Mouse (Mus musculus): ENCODE measurements around the gene Rcan1. TPM values are rescaled to one million over a fixed set of nuclear protein-coding genes. Genes with fewer than 3 reads are reported as not detected.

Gene Rcan1
- polyA plus RNA-seq, 1 experiment, result 21.6 TPM

- Histone ChIP-seq H3K4me3 (replicated peaks; ENCODE audit: extremely low read depth, low read depth, low read length) (no peak overlapping the region), H3K4me1 (ENCODE audit: control insufficient read depth, insufficient read depth, low read length) (no peaks in the 10 kb centered on the region)
- 33% methylated on average over 2 of the region's 2 CpGs for WGBS
- TF ChIP-seq POLR2A (IDR thresholded peaks at IDR 0.05; ENCODE audit: borderline replicate concordance, extremely low read depth, low read depth, low read length) (no peak), CTCF (IDR thresholded peaks at IDR 0.05; ENCODE audit: insufficient read depth, low read length) (no peak)
- DNase-seq, result no peak
Measured at GRCm38 (mm10) chr16:92369260-92369659, 101.4 kb downstream of the Rcan1 start.

GRCm38 (mm10) chr16:92365477-92365876 is 105.2 kb downstream of the Rcan1 start:
- no peak for TF ChIP-seq POLR2A (IDR thresholded peaks at IDR 0.05; ENCODE audit: borderline replicate concordance, extremely low read depth, low read depth, low read length)
- TF ChIP-seq CTCF (IDR thresholded peaks at IDR 0.05; ENCODE audit: insufficient read depth, low read length), result no peak

GRCm38 (mm10) chr16:92360711-92361110 is 110.0 kb downstream of the Rcan1 start:
- H3K4me1 ChIP-seq (ENCODE audit: control insufficient read depth, insufficient read depth, low read length), result no peaks in the 10 kb centered on the region
- TF ChIP-seq CTCF (IDR thresholded peaks at IDR 0.05; ENCODE audit: insufficient read depth, low read length) (no peak), POLR2A (IDR thresholded peaks at IDR 0.05; ENCODE audit: borderline replicate concordance, extremely low read depth, low read depth, low read length) (no peak)
- 45% methylated on average over 7 of the region's 7 CpGs for WGBS
- no peak overlapping the region for H3K4me3 ChIP-seq (replicated peaks; ENCODE audit: extremely low read depth, low read depth, low read length)
- no peak for DNase-seq

More at GRCm38 (mm10) chr16:92365477-92365876, 105.2 kb downstream of the Rcan1 start:
- no peak for DNase-seq
- WGBS, result 46% methylated on average over 7 of the region's 7 CpGs
- Histone ChIP-seq H3K4me3 (replicated peaks; ENCODE audit: extremely low read depth, low read depth, low read length) (no peak overlapping the region), H3K4me1 (ENCODE audit: control insufficient read depth, insufficient read depth, low read length) (no peaks in the 10 kb centered on the region)

- TF ChIP-seq CTCF (IDR thresholded peaks at IDR 0.05; ENCODE audit: insufficient read depth, low read length) (no peak), POLR2A (IDR thresholded peaks at IDR 0.05; ENCODE audit: borderline replicate concordance, extremely low read depth, low read depth, low read length) (no peak)
- DNase-seq, result no peak
- H3K4me1 ChIP-seq (ENCODE audit: control insufficient read depth, insufficient read depth, low read length), result no peaks in the 10 kb centered on the region
- H3K4me3 ChIP-seq (replicated peaks; ENCODE audit: extremely low read depth, low read depth, low read length), result no peak within 1 kb of the TSS
- WGBS, result 52% methylated on average over 9 of the region's 9 CpGs
Measured at GRCm38 (mm10) chr16:92359229-92359628, 111.4 kb downstream of the Rcan1 start, which contains the start of gene Kcne1. Gene Kcne1, minus strand, starts transcription at chr16:92359468.

- WGBS, result 37% methylated on average over 9 of the region's 9 CpGs
- DNase-seq, result no peak
- no peak for TF ChIP-seq CTCF (IDR thresholded peaks at IDR 0.05; ENCODE audit: insufficient read depth, low read length)
- TF ChIP-seq POLR2A (IDR thresholded peaks at IDR 0.05; ENCODE audit: borderline replicate concordance, extremely low read depth, low read depth, low read length), result no peak
- Histone ChIP-seq H3K4me1 (ENCODE audit: control insufficient read depth, insufficient read depth, low read length) (no peaks in the 10 kb centered on the region), H3K4me3 (replicated peaks; ENCODE audit: extremely low read depth, low read depth, low read length) (no peak overlapping the region)
Measured at GRCm38 (mm10) chr16:92358734-92359133, 111.9 kb downstream of the Rcan1 start.

GRCm38 (mm10) chr16:92357566-92357965 is 113.1 kb downstream of the Rcan1 start:
- no peaks in the 10 kb centered on the region for H3K4me1 ChIP-seq (ENCODE audit: control insufficient read depth, insufficient read depth, low read length)
- TF ChIP-seq CTCF (IDR thresholded peaks at IDR 0.05; ENCODE audit: insufficient read depth, low read length) (no peak), POLR2A (IDR thresholded peaks at IDR 0.05; ENCODE audit: borderline replicate concordance, extremely low read depth, low read depth, low read length) (no peak)
- no peak for DNase-seq
- 86% methylated on average over 10 of the region's 10 CpGs for WGBS
- no peak overlapping the region for H3K4me3 ChIP-seq (replicated peaks; ENCODE audit: extremely low read depth, low read depth, low read length)

- Histone ChIP-seq H3K4me1 (ENCODE audit: control insufficient read depth, insufficient read depth, low read length) (no peaks in the 10 kb centered on the region), H3K4me3 (replicated peaks; ENCODE audit: extremely low read depth, low read depth, low read length) (no peak overlapping the region)
- 79% methylated on average over 9 of the region's 9 CpGs for WGBS
- TF ChIP-seq POLR2A (IDR thresholded peaks at IDR 0.05; ENCODE audit: borderline replicate concordance, extremely low read depth, low read depth, low read length), result no peak
- no peak for TF ChIP-seq CTCF (IDR thresholded peaks at IDR 0.05; ENCODE audit: insufficient read depth, low read length)
- no peak for DNase-seq
Measured at GRCm38 (mm10) chr16:92357023-92357422, 113.6 kb downstream of the Rcan1 start.

GRCm38 (mm10) chr16:92355982-92356381 is 114.7 kb downstream of the Rcan1 start:
- no peak overlapping the region for H3K4me3 ChIP-seq (replicated peaks; ENCODE audit: extremely low read depth, low read depth, low read length)
- 68% methylated on average over 11 of the region's 11 CpGs for WGBS
- DNase-seq, result no peak
- TF ChIP-seq POLR2A (IDR thresholded peaks at IDR 0.05; ENCODE audit: borderline replicate concordance, extremely low read depth, low read depth, low read length) (no peak), CTCF (IDR thresholded peaks at IDR 0.05; ENCODE audit: insufficient read depth, low read length) (no peak)
- no peaks in the 10 kb centered on the region for H3K4me1 ChIP-seq (ENCODE audit: control insufficient read depth, insufficient read depth, low read length)

- TF ChIP-seq POLR2A (IDR thresholded peaks at IDR 0.05; ENCODE audit: borderline replicate concordance, extremely low read depth, low read depth, low read length) (no peak), CTCF (IDR thresholded peaks at IDR 0.05; ENCODE audit: insufficient read depth, low read length) (no peak)
- Histone ChIP-seq H3K4me3 (replicated peaks; ENCODE audit: extremely low read depth, low read depth, low read length) (no peak overlapping the region), H3K4me1 (ENCODE audit: control insufficient read depth, insufficient read depth, low read length) (no peaks in the 10 kb centered on the region)
- WGBS, result 73% methylated on average over 5 of the region's 5 CpGs
- no peak for DNase-seq
Measured at GRCm38 (mm10) chr16:92355366-92355765, 115.3 kb downstream of the Rcan1 start.

- WGBS, result 63% methylated on average over 2 of the region's 2 CpGs
- H3K4me1 ChIP-seq (ENCODE audit: control insufficient read depth, insufficient read depth, low read length), result no peaks in the 10 kb centered on the region
- TF ChIP-seq POLR2A (IDR thresholded peaks at IDR 0.05; ENCODE audit: borderline replicate concordance, extremely low read depth, low read depth, low read length), result no peak
- no peak for TF ChIP-seq CTCF (IDR thresholded peaks at IDR 0.05; ENCODE audit: insufficient read depth, low read length)
- no peak for DNase-seq
- no peak overlapping the region for H3K4me3 ChIP-seq (replicated peaks; ENCODE audit: extremely low read depth, low read depth, low read length)
Measured at GRCm38 (mm10) chr16:92353897-92354296, 116.8 kb downstream of the Rcan1 start.

All from lung, adult 2 months (tissue).